Mouse (Mus musculus) intestine, postnatal 0 days (tissue): ENCODE results near the gene Tpm1. TPM values are rescaled to one million over a fixed set of nuclear protein-coding genes. Genes with fewer than 3 reads are reported as not detected.

ENCODE experiments used
- ATAC-seq: fragments of 200-750 bp; cut with Nextera tagmentation; 2 replicates; pipeline ENCODE4 v1.8.0; 2017; ENCODE audit warnings: mild to moderate bottlenecking, moderate TSS enrichment, moderate library complexity
- H3K27ac ChIP-seq: fragments of 300-500 bp; sonication (generic); 2 replicates; pipeline ENCODE4 v1.5.1; 2014; ENCODE audit warnings: mild to moderate bottlenecking, low read depth, low read length, moderate library complexity
- H3K27me3 ChIP-seq: fragments of 300-500 bp; sonication (generic); replicated peaks from 2 replicates; pipeline ENCODE4 v1.6.1; 2014; ENCODE audit warnings: low read length, mixed read lengths; ENCODE audit not compliant: control insufficient read depth, insufficient read depth
- H3K36me3 ChIP-seq: fragments of 300-500 bp; sonication (generic); 2 replicates; pipeline ENCODE4 v1.6.1; 2014; ENCODE audit warnings: mild to moderate bottlenecking, moderate library complexity; ENCODE audit not compliant: control insufficient read depth, insufficient read depth
- H3K4me1 ChIP-seq: fragments of 300-500 bp; sonication (generic); replicated peaks from 2 replicates; pipeline ENCODE4 v1.6.1; 2014; ENCODE audit warnings: antibody characterized with exemption, low read length, mixed read lengths; ENCODE audit not compliant: control insufficient read depth, insufficient read depth
- H3K4me2 ChIP-seq: fragments of 300-500 bp; sonication (generic); replicated peaks from 2 replicates; pipeline ENCODE4 v1.6.1; 2014; ENCODE audit warnings: low read depth, mild to moderate bottlenecking, moderate library complexity
- H3K4me3 ChIP-seq: fragments of 300-500 bp; sonication (generic); 2 replicates; pipeline ENCODE4 v1.5.1; 2014; ENCODE audit warnings: low read depth, low read length
- H3K9ac ChIP-seq: fragments of 300-500 bp; sonication (generic); 2 replicates; pipeline ENCODE4 v1.6.1; 2014; ENCODE audit warnings: mild to moderate bottlenecking, low read depth, low read length
- H3K9me3 ChIP-seq: fragments of 300-500 bp; sonication (generic); 2 replicates; pipeline ENCODE4 v1.6.1; 2016; ENCODE audit warnings: mixed run types; ENCODE audit not compliant: control insufficient read depth
- CTCF ChIP-seq: sonication (generic); IDR thresholded peaks from 2 replicates; pipeline ENCODE4 v1.5.1; 2016; ENCODE audit warnings: low read depth, mild to moderate bottlenecking, control low read depth, antibody characterized with exemption, moderate library complexity
- WGBS: fragments of 180-500 bp; shearing (Covaris S2); extraction: QIAGEN DNeasy Blood & Tissue Kit; methylation state at CpG from one replicate; pipeline ENCODE4 v1.1.7; 2014; 5-methylcytosine and 5-hydroxymethylcytosine counted together
- polyA plus RNA-seq: library from polyadenylated mRNA; unstranded; fragments of >200 nt; fragmentation: Nextera tagmentation; extraction: Ambion mirVana; gene quantifications from 2 replicates; pipeline ENCODE4 v1.2.1, GENCODE M21; 2015

The Tpm1 gene
- polyA plus RNA-seq, 1 experiment from 2014 or later, result 1,318 TPM

GRCm38 (mm10) chr9:67026890-67027289 lies 22.3 kb downstream of the Tpm1 start:
- H3K9me3 ChIP-seq, result no peaks in the 10 kb centered on the region
- peaks cover 82% of the 10 kb centered on the region for H3K36me3 ChIP-seq
- no peak overlapping the region for H3K27ac ChIP-seq
- TF ChIP-seq CTCF, result no peak
- ATAC-seq, result no peak
- H3K4me2 ChIP-seq, result no peak overlapping the region
- 88% methylated on average over 7 of the region's 7 CpGs for WGBS
- H3K27me3 ChIP-seq, result no peaks in the 10 kb centered on the region
- H3K4me3 ChIP-seq, result no peak overlapping the region
- no peak overlapping the region for H3K9ac ChIP-seq
- H3K4me1 ChIP-seq, result peaks cover 3% of the 10 kb centered on the region

- 88% methylated on average over 7 of the region's 7 CpGs for WGBS
- no peak for ATAC-seq
- peaks cover 77% of the 10 kb centered on the region for H3K36me3 ChIP-seq
- no peaks in the 10 kb centered on the region for H3K9me3 ChIP-seq
- peaks cover 3% of the 10 kb centered on the region for H3K4me1 ChIP-seq
- no peak overlapping the region for H3K4me3 ChIP-seq
- H3K27me3 ChIP-seq, result no peaks in the 10 kb centered on the region
- peak overlapping the region; percentile 62; the same call in 1 of the 2 replicates for H3K27ac ChIP-seq
- no peak overlapping the region for H3K9ac ChIP-seq
- no peak for TF ChIP-seq CTCF
- no peak overlapping the region for H3K4me2 ChIP-seq
Observed at GRCm38 (mm10) chr9:67026061-67026460, 23.1 kb downstream of the Tpm1 start.

- no peak for TF ChIP-seq CTCF
- Histone ChIP-seq H3K4me3 (no peak overlapping the region), H3K9ac (no peak overlapping the region), H3K36me3 (peaks cover 73% of the 10 kb centered on the region), H3K9me3 (no peaks in the 10 kb centered on the region), H3K4me1 (peaks cover 3% of the 10 kb centered on the region), H3K4me2 (no peak overlapping the region), H3K27ac (peak overlapping the region; percentile 62), H3K27me3 (no peaks in the 10 kb centered on the region)
- 44% methylated on average over 17 of the region's 17 CpGs for WGBS
- ATAC-seq, result peak; percentile 74
Observed at GRCm38 (mm10) chr9:67024889-67025692, 24.1 kb downstream of the Tpm1 start.

GRCm38 (mm10) chr9:67023371-67023770 lies 25.8 kb downstream of the Tpm1 start:
- Histone ChIP-seq H3K4me3 (no peak overlapping the region), H3K9me3 (no peaks in the 10 kb centered on the region), H3K27ac (no peak overlapping the region), H3K9ac (no peak overlapping the region), H3K27me3 (no peaks in the 10 kb centered on the region), H3K4me2 (no peak overlapping the region), H3K4me1 (peaks cover 3% of the 10 kb centered on the region), H3K36me3 (peaks cover 56% of the 10 kb centered on the region)
- 87% methylated on average over 9 of the region's 9 CpGs for WGBS
- ATAC-seq, result no peak
- TF ChIP-seq CTCF, result no peak

- no peak overlapping the region for H3K4me3 ChIP-seq
- no peaks in the 10 kb centered on the region for H3K27me3 ChIP-seq
- H3K9ac ChIP-seq, result no peak overlapping the region
- peaks cover 28% of the 10 kb centered on the region for H3K36me3 ChIP-seq
- no peak for TF ChIP-seq CTCF
- H3K4me1 ChIP-seq, result no peaks in the 10 kb centered on the region; the same call in 1 of the 2 replicates
- no peak for ATAC-seq
- no peak overlapping the region for H3K4me2 ChIP-seq
- WGBS, result 12% methylated on average over 2 of the region's 2 CpGs
- no peaks in the 10 kb centered on the region for H3K9me3 ChIP-seq
- H3K27ac ChIP-seq, result peak overlapping the region; percentile 35
Observed at GRCm38 (mm10) chr9:67020063-67020462, 29.1 kb downstream of the Tpm1 start.

- Histone ChIP-seq H3K36me3 (no peaks in the 10 kb centered on the region), H3K4me1 (peaks cover 2% of the 10 kb centered on the region; the same call in 1 of the 2 replicates), H3K4me3 (no peak overlapping the region), H3K9me3 (no peaks in the 10 kb centered on the region), H3K27me3 (no peaks in the 10 kb centered on the region), H3K9ac (no peak overlapping the region), H3K4me2 (no peak overlapping the region), H3K27ac (no peak overlapping the region)
- no peak for ATAC-seq
- no peak for TF ChIP-seq CTCF
- WGBS, result 12% methylated on average over 2 of the region's 2 CpGs
Observed at GRCm38 (mm10) chr9:67013501-67013900, 35.7 kb downstream of the Tpm1 start.
